Mouse (Mus musculus) E14TG2a.4 (cell line): ENCODE data around the gene Synj1.

Experiments
- H3K27me3 ChIP-seq: 2 replicates; pipeline ENCODE4 v1.6.1; 2014; ENCODE audit warnings: low read length, control low read depth; ENCODE audit not compliant: insufficient read depth
- H3K36me3 ChIP-seq: 2 replicates; pipeline ENCODE4 v1.6.1; 2014; ENCODE audit warnings: low read length, control low read depth; ENCODE audit not compliant: insufficient read depth
- H3K4me1 ChIP-seq: replicated peaks from 2 replicates; pipeline ENCODE4 v1.6.1; 2014; ENCODE audit warnings: low read depth, low read length, control low read depth
- H3K4me3 ChIP-seq: replicated peaks from 2 replicates; pipeline ENCODE4 v1.5.1; 2014; ENCODE audit warnings: mild to moderate bottlenecking, low read length
- H3K9me3 ChIP-seq: 2 replicates; pipeline ENCODE4 v1.6.1; 2014; ENCODE audit warnings: low read length, control low read depth
- CTCF ChIP-seq: conservative IDR thresholded peaks from 2 replicates; pipeline ENCODE4 v1.5.1; 2014; ENCODE audit warnings: low read length
- NANOG ChIP-seq: IDR thresholded peaks from 2 replicates; pipeline ENCODE4 v1.6.1; 2014; ENCODE audit warnings: borderline replicate concordance, low read length, mixed read lengths
- POU5F1 ChIP-seq: IDR thresholded peaks from 2 replicates; pipeline ENCODE4 v1.6.1; 2014; ENCODE audit warnings: low read length, borderline replicate concordance

The Synj1 gene

DNA sequence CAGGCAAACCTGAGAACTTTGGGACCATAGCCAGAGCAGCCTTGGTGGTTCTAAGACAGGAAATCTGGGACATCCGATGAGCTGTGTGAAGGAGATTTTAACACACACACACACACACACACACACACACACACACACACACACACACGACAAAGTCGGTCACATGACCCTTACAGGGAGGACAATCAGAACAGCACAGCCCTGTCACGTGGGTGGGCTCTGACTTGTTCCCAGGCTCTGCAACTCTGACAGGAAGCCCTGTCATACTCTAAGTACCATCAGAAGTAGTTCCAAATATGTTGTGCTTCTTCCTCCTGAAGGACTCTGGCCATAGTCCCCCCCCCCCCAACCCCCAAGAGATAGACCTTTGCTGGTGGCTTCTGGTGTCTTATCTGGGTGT, 109.7 kb downstream of the Synj1 start:
- Histone ChIP-seq H3K9me3 (peaks cover 6% of the 10 kb centered on the region), H3K36me3 (no peaks in the 10 kb centered on the region), H3K4me1 (peaks cover 10% of the 10 kb centered on the region), H3K4me3 (no peak overlapping the region), H3K27me3 (peaks cover 14% of the 10 kb centered on the region)
- TF ChIP-seq CTCF: no peak
- TF ChIP-seq NANOG: no peak
- no peak for TF ChIP-seq POU5F1

DNA sequence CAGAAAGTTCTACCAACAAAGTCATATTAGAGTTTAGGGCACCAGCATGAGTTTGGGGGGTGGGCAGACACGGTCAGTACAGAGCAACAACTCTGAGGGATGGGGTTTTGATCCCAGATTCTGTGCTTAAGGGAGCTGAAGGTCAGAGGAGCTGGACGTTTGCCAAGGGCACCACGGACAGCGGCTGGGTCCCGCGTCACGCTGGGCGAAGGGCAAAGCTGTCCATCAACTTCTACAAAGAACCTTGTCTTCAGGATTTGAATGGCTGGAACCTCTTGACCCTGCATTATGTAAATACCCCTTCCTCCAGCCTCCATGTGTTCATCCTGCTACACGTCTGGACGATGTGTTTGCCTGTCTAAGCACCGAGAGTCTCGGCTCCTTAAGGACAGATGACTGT, 111.6 kb downstream of the Synj1 start:
- H3K4me3 ChIP-seq: no peak overlapping the region
- no peaks in the 10 kb centered on the region for H3K36me3 ChIP-seq
- peaks cover 6% of the 10 kb centered on the region for H3K9me3 ChIP-seq
- H3K27me3 ChIP-seq: peaks cover 14% of the 10 kb centered on the region
- TF ChIP-seq NANOG (no peak), POU5F1 (no peak), CTCF (no peak)
- H3K4me1 ChIP-seq: peaks cover 13% of the 10 kb centered on the region

DNA sequence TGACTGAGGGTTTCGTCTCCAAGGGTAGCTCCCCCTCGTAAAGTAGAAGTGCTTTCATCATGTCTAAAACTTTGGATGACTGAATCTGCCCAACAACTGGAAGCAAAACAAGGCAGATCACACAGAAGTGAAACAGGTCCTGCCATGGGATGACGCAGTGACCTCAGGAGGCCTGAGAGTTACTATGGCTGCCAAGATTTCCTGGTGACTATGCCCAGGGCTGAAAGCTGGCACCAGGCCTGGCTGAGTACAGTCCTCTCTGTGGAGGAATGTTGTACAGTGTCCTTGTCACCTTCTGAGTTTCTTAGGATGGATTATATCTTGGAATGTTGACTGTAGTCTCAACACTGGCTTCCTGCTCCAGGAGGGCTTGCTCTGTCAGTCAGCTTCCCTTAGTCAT, 113.5 kb downstream of the Synj1 start:
- Histone ChIP-seq H3K9me3 (no peaks in the 10 kb centered on the region), H3K4me1 (peaks cover 14% of the 10 kb centered on the region), H3K4me3 (no peak overlapping the region), H3K36me3 (no peaks in the 10 kb centered on the region), H3K27me3 (peaks cover 12% of the 10 kb centered on the region; the same call in 1 of the 2 replicates)
- TF ChIP-seq CTCF: no peak
- TF ChIP-seq NANOG: no peak
- TF ChIP-seq POU5F1: no peak

DNA sequence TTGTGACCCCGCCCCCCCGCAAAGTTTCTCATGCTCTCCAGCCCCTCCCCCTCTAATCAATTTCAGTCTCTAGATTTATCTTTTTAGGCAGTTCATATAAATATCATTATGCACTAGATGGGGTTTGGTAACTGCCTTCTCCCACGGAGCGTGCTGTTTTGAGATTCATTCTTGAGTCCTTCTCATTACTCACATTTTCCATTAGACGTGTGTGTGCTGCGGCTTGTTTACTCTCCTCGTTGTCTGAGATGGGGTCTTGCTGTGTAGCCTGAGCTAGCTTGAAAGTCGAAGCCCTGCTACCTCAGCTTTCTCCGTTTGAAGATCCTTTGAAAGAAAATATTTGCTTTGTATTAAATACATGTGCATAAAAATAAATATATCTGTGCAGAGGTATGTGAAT, 117.3 kb downstream of the Synj1 start:
- TF ChIP-seq NANOG (no peak), POU5F1 (no peak), CTCF (no peak)
- no peak overlapping the region for H3K4me3 ChIP-seq

DNA sequence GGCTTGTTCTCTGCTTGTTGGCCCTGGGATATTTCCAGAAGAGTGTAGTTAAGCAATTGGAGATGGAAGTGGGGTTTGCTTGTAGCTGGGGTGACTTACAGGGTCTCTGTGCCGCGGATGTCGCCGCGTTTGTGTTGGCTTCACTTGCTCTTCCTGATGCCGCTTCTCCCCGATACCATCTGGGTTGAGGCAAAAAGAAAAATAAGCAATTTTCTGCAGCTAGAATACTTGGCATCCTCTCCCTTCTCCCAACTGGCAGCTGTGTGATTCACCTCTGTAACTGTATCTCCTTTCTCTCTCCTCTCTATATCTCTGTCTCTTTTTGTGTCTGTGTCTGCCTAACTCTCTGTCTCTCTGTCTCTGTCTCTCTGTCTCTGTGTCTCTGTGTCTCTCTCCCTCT, 118.1 kb downstream of the Synj1 start:
- TF ChIP-seq CTCF: no peak
- TF ChIP-seq POU5F1: no peak
- TF ChIP-seq NANOG: no peak
- Histone ChIP-seq H3K9me3 (no peaks in the 10 kb centered on the region), H3K4me1 (peaks cover 12% of the 10 kb centered on the region), H3K4me3 (no peak overlapping the region; the same call in 1 of the 2 replicates), H3K27me3 (peaks cover 24% of the 10 kb centered on the region; the same call in 1 of the 2 replicates), H3K36me3 (no peaks in the 10 kb centered on the region)

More for the DNA sequence above, 117.3 kb downstream of the Synj1 start:
- H3K4me1 ChIP-seq: peaks cover 12% of the 10 kb centered on the region
- H3K36me3 ChIP-seq: no peaks in the 10 kb centered on the region
- H3K27me3 ChIP-seq: peaks cover 26% of the 10 kb centered on the region; the same call in 1 of the 2 replicates
- no peaks in the 10 kb centered on the region for H3K9me3 ChIP-seq

DNA sequence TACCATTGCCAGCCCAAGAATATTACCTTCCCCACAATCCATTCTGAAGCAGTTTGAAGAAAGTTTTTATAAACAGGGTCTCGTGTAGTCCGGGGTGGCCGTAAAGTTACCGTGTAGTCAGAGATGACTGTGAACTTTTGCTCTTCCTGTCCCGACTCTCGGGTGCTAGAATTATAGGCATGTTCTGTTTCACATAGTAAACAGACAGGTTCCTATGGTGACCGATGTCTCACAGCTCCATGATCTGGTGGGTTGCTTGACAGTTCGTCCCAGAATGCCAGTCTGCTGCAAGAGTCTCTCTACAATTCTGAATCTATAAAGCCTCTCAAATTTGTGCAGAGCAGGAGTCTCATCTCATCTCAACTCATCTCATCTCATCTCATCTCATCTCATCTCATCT, 119.0 kb downstream of the Synj1 start:
- Histone ChIP-seq H3K4me3 (no peak overlapping the region), H3K36me3 (no peaks in the 10 kb centered on the region), H3K4me1 (peaks cover 12% of the 10 kb centered on the region), H3K9me3 (no peaks in the 10 kb centered on the region), H3K27me3 (peaks cover 19% of the 10 kb centered on the region; the same call in 1 of the 2 replicates)
- TF ChIP-seq POU5F1: no peak
- TF ChIP-seq NANOG: no peak
- no peak for TF ChIP-seq CTCF

DNA sequence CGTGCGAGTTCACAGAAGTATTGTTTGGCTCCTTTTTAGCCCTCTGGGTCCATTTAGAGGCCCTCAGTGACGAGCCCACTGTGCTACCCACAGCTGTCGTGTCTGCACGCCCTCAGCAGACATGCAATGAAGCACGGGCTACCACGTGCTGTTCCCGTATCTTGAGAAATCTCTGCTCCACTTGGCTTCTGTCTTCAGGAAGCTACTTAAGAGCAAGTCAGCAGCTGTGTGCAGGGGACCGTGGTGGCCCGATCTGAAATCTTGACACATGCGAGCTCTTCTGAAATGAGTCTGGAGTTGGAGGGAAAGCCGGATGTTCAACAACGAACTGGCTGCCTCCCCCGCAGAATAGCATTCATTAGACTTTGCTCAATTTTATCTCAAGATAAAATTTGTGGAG, 119.5 kb downstream of the Synj1 start:
- Histone ChIP-seq H3K4me1 (peaks cover 12% of the 10 kb centered on the region), H3K4me3 (no peak overlapping the region), H3K9me3 (no peaks in the 10 kb centered on the region), H3K27me3 (peaks cover 19% of the 10 kb centered on the region; the same call in 1 of the 2 replicates), H3K36me3 (no peaks in the 10 kb centered on the region)
- TF ChIP-seq NANOG (no peak), CTCF (no peak), POU5F1 (no peak)

DNA sequence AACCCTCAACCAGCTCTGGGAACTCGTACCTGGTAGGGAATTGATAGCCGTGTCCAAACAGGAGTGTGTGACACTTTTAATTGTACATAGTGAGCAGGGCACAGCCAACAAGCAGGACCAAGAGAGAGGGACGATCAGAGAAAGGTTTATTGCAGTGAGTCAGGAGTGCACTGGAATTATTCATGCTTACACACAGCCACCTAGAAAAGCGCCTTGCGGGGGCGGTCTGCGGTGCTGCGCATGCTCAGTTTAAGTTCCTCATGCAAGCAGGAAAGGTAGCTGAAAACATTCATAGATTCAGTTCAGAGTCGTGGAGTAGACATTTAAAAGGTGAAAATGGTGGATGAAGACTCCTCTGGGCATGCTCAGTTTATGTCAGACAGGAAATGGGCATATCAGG, 120.4 kb downstream of the Synj1 start:
- H3K27me3 ChIP-seq: peaks cover 19% of the 10 kb centered on the region; the same call in 1 of the 2 replicates
- H3K4me3 ChIP-seq: no peak overlapping the region
- peaks cover 12% of the 10 kb centered on the region for H3K4me1 ChIP-seq
- no peak for TF ChIP-seq CTCF
- no peaks in the 10 kb centered on the region for H3K9me3 ChIP-seq
- no peaks in the 10 kb centered on the region for H3K36me3 ChIP-seq
